Mouse (Mus musculus) granulocyte monocyte progenitor cell, adult 5-6 weeks (primary cell): ENCODE measurements around the gene Krtap5-5. TPM values are rescaled to one million over a fixed set of nuclear protein-coding genes. Genes with fewer than 3 reads are reported as not detected.

Experiments used
- total RNA-seq, 2 experiments: library from RNA; stranded (forward) in 1 of 2; stranded (reverse) in 1 of 2; fragments of 200-712, 200-1000 nt in 1 of 2; fragments of >200 nt in 1 of 2; fragmentation: Nextera tagmentation in 1 of 2; gene quantifications; 2 replicates each; pipeline ENCODE4 v1.2.3; 2014 to 2017

Krtap5-5 gene
- total RNA-seq, 2 experiments from 2014 or later = not detected

Other genes with a start within 250 kb of the Krtap5-5 start
- 57.8 and 60.9 TPM in 2 replicates for gene Mob2, start 168.9 kb downstream of the Krtap5-5 start, total RNA-seq (2014; fragmentation: Nextera tagmentation)
- gene Mob2, start 168.9 kb downstream of the Krtap5-5 start, total RNA-seq (2017) = 51.2 and 63.4 TPM in 2 replicates
- gene Dusp8, start 134.1 kb downstream of the Krtap5-5 start, total RNA-seq (2014; fragmentation: Nextera tagmentation) = not detected in 2 replicates
- gene Dusp8, start 134.1 kb downstream of the Krtap5-5 start, total RNA-seq (2017) = not detected in 2 replicates
- gene Gm45618, start 109.2 kb downstream of the Krtap5-5 start, total RNA-seq (2014; fragmentation: Nextera tagmentation) = not detected in 2 replicates
- gene Gm45618, start 109.2 kb downstream of the Krtap5-5 start, total RNA-seq (2017) = not detected in 2 replicates
- gene Gm39115, start 93.9 kb downstream of the Krtap5-5 start, total RNA-seq (2014; fragmentation: Nextera tagmentation) = not detected in 2 replicates
- not detected in 2 replicates for gene Gm39115, start 93.9 kb downstream of the Krtap5-5 start, total RNA-seq (2017)
- not detected in 2 replicates for gene Gm45337, start 85.4 kb downstream of the Krtap5-5 start, total RNA-seq (2014; fragmentation: Nextera tagmentation)
- not detected in 2 replicates for gene Gm45337, start 85.4 kb downstream of the Krtap5-5 start, total RNA-seq (2017)
- not detected in 2 replicates for gene Gm29735, start 72.9 kb downstream of the Krtap5-5 start, total RNA-seq (2014; fragmentation: Nextera tagmentation)
- not detected in 2 replicates for gene Gm29735, start 72.9 kb downstream of the Krtap5-5 start, total RNA-seq (2017)
- not detected in 2 replicates for gene Gm4553, start 64.2 kb downstream of the Krtap5-5 start, total RNA-seq (2014; fragmentation: Nextera tagmentation)
- gene Gm4553, start 64.2 kb downstream of the Krtap5-5 start, total RNA-seq (2017) = not detected in 2 replicates
- not detected in 2 replicates for gene Krtap5-2, start 54.0 kb downstream of the Krtap5-5 start, total RNA-seq (2014; fragmentation: Nextera tagmentation)
- gene Krtap5-2, start 54.0 kb downstream of the Krtap5-5 start, total RNA-seq (2017) = not detected in 2 replicates
- not detected in 2 replicates for gene Gm10153, start 39.6 kb downstream of the Krtap5-5 start, total RNA-seq (2014; fragmentation: Nextera tagmentation)
- not detected in 2 replicates for gene Gm10153, start 39.6 kb downstream of the Krtap5-5 start, total RNA-seq (2017)
- gene Krtap5-3, start 28.6 kb downstream of the Krtap5-5 start, total RNA-seq (2014; fragmentation: Nextera tagmentation) = not detected in 2 replicates
- not detected in 2 replicates for gene Krtap5-3, start 28.6 kb downstream of the Krtap5-5 start, total RNA-seq (2017)
- not detected in 2 replicates for gene Gm7579, start 18.1 kb downstream of the Krtap5-5 start, total RNA-seq (2014; fragmentation: Nextera tagmentation)
- not detected in 2 replicates for gene Gm7579, start 18.1 kb downstream of the Krtap5-5 start, total RNA-seq (2017)
- not detected in 2 replicates for gene Gm40460, start 11.1 kb upstream of the Krtap5-5 start, total RNA-seq (2014; fragmentation: Nextera tagmentation)
- gene Gm40460, start 11.1 kb upstream of the Krtap5-5 start, total RNA-seq (2017) = not detected in 2 replicates
- not detected in 2 replicates for gene Gm2431, start 28.4 kb upstream of the Krtap5-5 start, total RNA-seq (2014; fragmentation: Nextera tagmentation)
- gene Gm2431, start 28.4 kb upstream of the Krtap5-5 start, total RNA-seq (2017) = not detected in 2 replicates
- not detected in 2 replicates for gene Gm4559, start 44.4 kb upstream of the Krtap5-5 start, total RNA-seq (2014; fragmentation: Nextera tagmentation)
- not detected in 2 replicates for gene Gm4559, start 44.4 kb upstream of the Krtap5-5 start, total RNA-seq (2017)
- not detected in 2 replicates for gene Krtap5-1, start 67.1 kb upstream of the Krtap5-5 start, total RNA-seq (2014; fragmentation: Nextera tagmentation)
- gene Krtap5-1, start 67.1 kb upstream of the Krtap5-5 start, total RNA-seq (2017) = not detected in 2 replicates
- not detected in 2 replicates for gene Krtap5-4, start 73.6 kb upstream of the Krtap5-5 start, total RNA-seq (2014; fragmentation: Nextera tagmentation)
- gene Krtap5-4, start 73.6 kb upstream of the Krtap5-5 start, total RNA-seq (2017) = not detected in 2 replicates
- gene Ifitm10, start 143.8 kb upstream of the Krtap5-5 start, total RNA-seq (2014; fragmentation: Nextera tagmentation) = 1.5 TPM in 1 of 2 replicates, not detected in the other
- not detected in 2 replicates for gene Ifitm10, start 143.8 kb upstream of the Krtap5-5 start, total RNA-seq (2017)
- gene Gm49369, start 152.7 kb upstream of the Krtap5-5 start, total RNA-seq (2014; fragmentation: Nextera tagmentation) = not detected in 2 replicates
- 38.0 and 63.2 TPM in 2 replicates for gene Gm49369, start 152.7 kb upstream of the Krtap5-5 start, total RNA-seq (2017)
- 152 and 191 TPM in 2 replicates for gene Ctsd, start 158.1 kb upstream of the Krtap5-5 start, total RNA-seq (2014; fragmentation: Nextera tagmentation)
- gene Ctsd, start 158.1 kb upstream of the Krtap5-5 start, total RNA-seq (2017) = 128 and 144 TPM in 2 replicates
- gene Syt8, start 204.9 kb upstream of the Krtap5-5 start, total RNA-seq (2014; fragmentation: Nextera tagmentation) = not detected in 2 replicates
- gene Syt8, start 204.9 kb upstream of the Krtap5-5 start, total RNA-seq (2017) = not detected in 2 replicates
- gene Tnni2, start 211.8 kb upstream of the Krtap5-5 start, total RNA-seq (2014; fragmentation: Nextera tagmentation) = 5.6 and 6.0 TPM in 2 replicates
- 3.0 and 8.1 TPM in 2 replicates for gene Tnni2, start 211.8 kb upstream of the Krtap5-5 start, total RNA-seq (2017)
- 41.4 and 58.5 TPM in 2 replicates for gene Lsp1, start 230.8 kb upstream of the Krtap5-5 start, total RNA-seq (2014; fragmentation: Nextera tagmentation)
- gene Lsp1, start 230.8 kb upstream of the Krtap5-5 start, total RNA-seq (2017) = 50.3 and 51.9 TPM in 2 replicates